Mouse (Mus musculus) small intestine, adult 2 months (tissue): Measurements from ENCODE around the gene Npas4. TPM values are rescaled to one million over a fixed set of nuclear protein-coding genes. Genes with fewer than 3 reads are reported as not detected.
"Not testable (repeated sequence)": the region's sequence is repeated elsewhere in the genome, so short reads cannot be mapped to it uniquely, and the experiment has no call there.

ENCODE experiments used
- H3K27ac ChIP-seq: fragments of 200-500 bp; 2 replicates; pipeline ENCODE4 v1.5.1; 2012; ENCODE audit warnings: low read depth, low read length, control low read depth, inconsistent platforms; ENCODE audit not compliant: insufficient read depth
- H3K27me3 ChIP-seq: fragments of 200-500 bp; 2 replicates; pipeline ENCODE4 v1.6.1; 2012; ENCODE audit warnings: mild to moderate bottlenecking, moderate library complexity, low read length, inconsistent platforms; ENCODE audit not compliant: control insufficient read depth, insufficient read depth
- H3K36me3 ChIP-seq: fragments of 200-500 bp; 2 replicates; pipeline ENCODE4 v1.6.1; 2012; ENCODE audit warnings: mild to moderate bottlenecking, low read length, control low read depth, inconsistent platforms; ENCODE audit not compliant: control insufficient read depth, insufficient read depth
- H3K4me1 ChIP-seq: fragments of 200-500 bp; 2 replicates; pipeline ENCODE4 v1.6.1; 2012; ENCODE audit warnings: low read length, inconsistent platforms, mixed read lengths; ENCODE audit not compliant: control insufficient read depth, insufficient read depth, insufficient read length
- H3K4me3 ChIP-seq: fragments of 200-500 bp; 2 replicates; pipeline ENCODE4 v1.5.1; 2012; ENCODE audit warnings: low read depth, mild to moderate bottlenecking, control low read depth, inconsistent platforms, low read length, moderate library complexity
- CTCF ChIP-seq: fragments of 200-500 bp; IDR thresholded peaks from 2 replicates; pipeline ENCODE4 v1.5.1; 2012; ENCODE audit warnings: low read depth, mild to moderate bottlenecking, control low read depth, inconsistent platforms, low read length, moderate library complexity, mixed read lengths; ENCODE audit not compliant: insufficient replicate concordance, insufficient read length; ENCODE audit errors: extremely low read depth
- POLR2A ChIP-seq: fragments of 200-500 bp; IDR thresholded peaks from 2 replicates; pipeline ENCODE4 v1.6.1; 2012; ENCODE audit warnings: low read depth, mild to moderate bottlenecking, control low read depth, inconsistent platforms, low read length, moderate library complexity
- WGBS: fragments of 180-500 bp; shearing (Covaris S2); methylation state at CpG from one replicate; pipeline ENCODE4 v1.1.7; 2018; 5-methylcytosine and 5-hydroxymethylcytosine counted together
- polyA plus RNA-seq: library from polyadenylated mRNA; depleted of rRNA; stranded (reverse); fragments of >200 nt; gene quantifications from 2 replicates; pipeline ENCODE4 v1.2.3, GENCODE M21; 2012

The Npas4 gene
- polyA plus RNA-seq, 1 experiment: 0.96 TPM

GRCm38 (mm10) chr19:5013138-5013537, 23.0 kb upstream of the Npas4 start:
- no peaks in the 10 kb centered on the region for H3K27me3 ChIP-seq
- WGBS: 64% methylated on average over 8 of the region's 8 CpGs
- no peak overlapping the region for H3K4me3 ChIP-seq
- H3K36me3 ChIP-seq: no peaks in the 10 kb centered on the region
- H3K27ac ChIP-seq: no peak overlapping the region
- no peaks in the 10 kb centered on the region for H3K4me1 ChIP-seq
- no peak for TF ChIP-seq CTCF
- TF ChIP-seq POLR2A: no peak

GRCm38 (mm10) chr19:5004925-5005324, 14.8 kb upstream of the Npas4 start:
- H3K4me3 ChIP-seq: no peak overlapping the region
- no peak for TF ChIP-seq POLR2A
- TF ChIP-seq CTCF: no peak
- peaks cover 6% of the 10 kb centered on the region; the same call in 1 of the 2 replicates for H3K4me1 ChIP-seq
- no peaks in the 10 kb centered on the region for H3K36me3 ChIP-seq
- WGBS: 29% methylated on average over 4 of the region's 4 CpGs
- H3K27ac ChIP-seq: no peak overlapping the region
- H3K27me3 ChIP-seq: 0 out of 2 replicates have a peak, but pooled peaks cover 6% of the 10 kb centered on the region

- H3K27me3 ChIP-seq, H3K4me1 ChIP-seq, H3K36me3 ChIP-seq, H3K27ac ChIP-seq, H3K4me3 ChIP-seq: not testable (repeated sequence)
- WGBS: 46% methylated on average over 2 of the region's 2 CpGs
Measured at GRCm38 (mm10) chr19:5003644-5004043, 13.5 kb upstream of the Npas4 start.

- H3K27me3 ChIP-seq: 0 out of 2 replicates have a peak, but pooled peaks cover 6% of the 10 kb centered on the region
- peaks cover 6% of the 10 kb centered on the region; the same call in 1 of the 2 replicates for H3K4me1 ChIP-seq
- no peak overlapping the region for H3K4me3 ChIP-seq
- WGBS: 3% methylated on average over 39 of the region's 39 CpGs
- H3K27ac ChIP-seq: 0 out of 2 replicates have a peak overlapping the region, but pooled peaks have one; percentile 9
- no peaks in the 10 kb centered on the region for H3K36me3 ChIP-seq
- TF ChIP-seq POLR2A (no peak), CTCF (peak; percentile 83)
Measured at GRCm38 (mm10) chr19:5001666-5002406, 11.7 kb upstream of the Npas4 start.

DNA sequence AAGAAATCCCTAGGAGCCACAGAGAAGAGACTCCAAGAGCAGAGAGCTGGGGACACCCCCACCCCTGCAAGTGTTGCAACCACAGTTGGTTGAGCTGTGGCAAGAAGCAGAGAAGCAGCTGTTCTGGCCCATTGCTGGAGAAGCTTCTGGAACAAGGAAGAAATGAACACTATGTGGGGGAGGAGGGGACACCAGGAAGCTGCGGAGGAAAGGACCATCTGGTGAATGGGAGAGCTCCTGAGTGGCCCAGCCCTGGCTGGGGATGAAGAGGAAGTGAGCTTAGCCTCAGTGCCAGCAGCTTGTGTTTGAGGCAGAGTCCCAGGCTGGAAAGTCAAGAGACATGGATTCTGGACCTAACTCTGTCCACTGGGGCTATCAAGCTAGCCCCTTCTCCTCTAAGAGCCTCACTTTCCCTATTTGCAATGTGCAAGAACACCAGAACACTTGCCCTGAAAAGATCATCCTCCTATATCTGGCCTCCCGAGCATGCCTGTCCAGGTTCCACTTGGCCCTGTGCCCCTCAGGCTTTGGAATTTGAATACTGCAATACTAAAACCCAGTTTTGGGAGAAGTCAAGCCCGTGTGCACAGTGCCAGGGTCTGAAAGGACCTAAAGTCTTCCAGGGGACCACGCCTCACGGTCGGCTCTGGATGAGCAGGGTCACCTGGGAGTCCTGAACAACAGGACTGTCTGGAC, 9.5 kb upstream of the Npas4 start:
- TF ChIP-seq POLR2A (no peak), CTCF (no peak)
- WGBS: 51% methylated on average over 6 of the region's 6 CpGs
- no peaks in the 10 kb centered on the region for H3K36me3 ChIP-seq
- H3K27ac ChIP-seq: no peak overlapping the region
- H3K4me3 ChIP-seq: no peak overlapping the region
- H3K4me1 ChIP-seq: peaks cover 6% of the 10 kb centered on the region; the same call in 1 of the 2 replicates
- H3K27me3 ChIP-seq: 0 out of 2 replicates have a peak, but pooled peaks cover 6% of the 10 kb centered on the region

DNA sequence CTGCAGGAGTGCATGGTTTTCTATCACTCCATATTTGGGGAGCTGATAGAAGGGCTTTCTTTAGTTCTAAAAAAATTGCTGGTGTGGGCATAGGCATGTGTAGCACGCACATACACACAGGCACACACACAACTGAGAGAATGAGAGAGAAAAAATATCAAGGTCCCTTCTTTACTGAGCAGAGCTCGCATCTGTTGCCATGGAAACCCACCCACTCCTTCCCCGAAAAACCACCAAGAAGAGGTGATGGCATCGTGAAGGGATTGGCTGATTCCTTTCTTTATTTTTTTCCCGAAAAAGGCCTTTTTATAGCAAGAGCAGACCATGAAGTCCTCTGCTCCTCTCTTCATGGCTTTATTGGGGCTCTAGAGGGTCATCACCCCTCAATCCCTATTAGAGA, 3.9 kb upstream of the Npas4 start:
- no peaks in the 10 kb centered on the region for H3K4me1 ChIP-seq
- peaks cover 5% of the 10 kb centered on the region; the same call in 1 of the 2 replicates for H3K27me3 ChIP-seq
- WGBS: 57% methylated on average over 5 of the region's 5 CpGs
- no peak overlapping the region for H3K4me3 ChIP-seq
- no peak overlapping the region for H3K27ac ChIP-seq
- TF ChIP-seq POLR2A (no peak), CTCF (no peak)
- no peaks in the 10 kb centered on the region for H3K36me3 ChIP-seq

- H3K4me3 ChIP-seq: no peak overlapping the region
- H3K27ac ChIP-seq: no peak overlapping the region
- TF ChIP-seq CTCF: no peak
- no peak for TF ChIP-seq POLR2A
- no peaks in the 10 kb centered on the region for H3K36me3 ChIP-seq
- peaks cover 5% of the 10 kb centered on the region; the same call in 1 of the 2 replicates for H3K27me3 ChIP-seq
- no peaks in the 10 kb centered on the region for H3K4me1 ChIP-seq
- WGBS: 8% methylated on average over 9 of the region's 9 CpGs
Measured at GRCm38 (mm10) chr19:4992904-4993303, 2.8 kb upstream of the Npas4 start.
